Mouse (Mus musculus): ENCODE results near the gene Sstr3. TPM values are rescaled to one million over a fixed set of nuclear protein-coding genes. Genes with fewer than 3 reads are reported as not detected.

The Sstr3 gene
- polyA plus RNA-seq, 1 experiment from 2014 or later = 0.08 TPM

DNA sequence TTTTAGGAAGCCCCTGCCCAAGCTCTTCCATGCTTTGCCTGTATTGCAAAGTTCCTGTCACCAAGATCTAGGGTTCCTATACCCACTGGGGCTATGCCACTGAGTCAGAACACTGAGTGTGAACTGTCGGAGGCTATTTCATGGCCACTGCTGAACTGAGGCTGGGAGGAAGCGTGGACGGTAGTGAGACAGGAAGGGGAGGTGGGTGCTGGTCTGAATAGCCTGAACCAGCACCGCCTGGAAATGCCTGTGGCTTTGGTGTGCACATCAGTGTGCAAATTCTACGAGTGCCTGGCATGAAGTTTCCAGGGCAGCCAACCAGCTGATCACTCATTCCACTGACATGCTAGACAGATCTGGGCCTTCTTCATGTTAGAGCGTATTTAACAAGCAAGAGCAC, 22.6 kb downstream of the Sstr3 start:
- Histone ChIP-seq H3K4me3 (ENCODE audit: low read depth, low read length) (no peak overlapping the region), H3K36me3 (ENCODE audit: insufficient read depth) (peaks cover 15% of the 10 kb centered on the region; the same call in 1 of the 2 replicates), H3K9ac (no peak overlapping the region), H3K27me3 (ENCODE audit: insufficient read depth, low read length) (no peaks in the 10 kb centered on the region), H3K4me2 (no peak overlapping the region), H3K4me1 (ENCODE audit: insufficient read depth) (no peaks in the 10 kb centered on the region), H3K27ac (ENCODE audit: low read depth) (no peak overlapping the region), H3K9me3 (ENCODE audit: low read depth, low read length) (no peaks in the 10 kb centered on the region)
- ATAC-seq (ENCODE audit: insufficient read depth) (no peak), DNase-seq (no peak)
- WGBS = 53% methylated on average over 6 of the region's 6 CpGs
- no peak for TF ChIP-seq CTCF (IDR thresholded peaks at IDR 0.05; ENCODE audit: low read depth)

DNA sequence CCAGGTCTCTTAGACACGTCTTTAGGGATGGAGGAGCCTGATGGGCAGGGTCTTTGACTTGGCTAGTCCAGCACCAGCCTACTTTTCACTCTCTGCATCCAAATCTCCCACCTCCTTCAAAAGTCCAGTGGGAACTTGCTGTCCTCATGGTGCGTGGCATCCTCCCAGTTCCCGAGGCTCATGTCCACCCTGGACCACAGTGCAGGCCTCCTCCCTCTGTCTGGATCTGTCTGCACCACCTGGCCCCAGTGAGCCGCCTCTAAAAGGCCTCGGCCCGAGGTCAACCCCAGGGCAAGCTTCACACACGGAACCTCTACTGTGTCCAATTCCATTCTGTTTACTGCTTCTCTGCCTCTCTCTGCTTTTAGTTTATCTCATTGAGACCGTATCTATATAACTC, 23.2 kb downstream of the Sstr3 start:
- Histone ChIP-seq H3K27ac (ENCODE audit: low read depth) (no peak overlapping the region), H3K27me3 (ENCODE audit: insufficient read depth, low read length) (no peaks in the 10 kb centered on the region), H3K4me2 (no peak overlapping the region), H3K4me1 (ENCODE audit: insufficient read depth) (no peaks in the 10 kb centered on the region), H3K9ac (no peak overlapping the region), H3K9me3 (ENCODE audit: low read depth, low read length) (no peaks in the 10 kb centered on the region), H3K36me3 (ENCODE audit: insufficient read depth) (peaks cover 11% of the 10 kb centered on the region; the same call in 1 of the 2 replicates), H3K4me3 (ENCODE audit: low read depth, low read length) (no peak overlapping the region)
- 52% methylated on average over 8 of the region's 8 CpGs for WGBS
- no peak for DNase-seq
- TF ChIP-seq CTCF (IDR thresholded peaks at IDR 0.05; ENCODE audit: low read depth) = no peak
- no peak for ATAC-seq (ENCODE audit: insufficient read depth)

DNA sequence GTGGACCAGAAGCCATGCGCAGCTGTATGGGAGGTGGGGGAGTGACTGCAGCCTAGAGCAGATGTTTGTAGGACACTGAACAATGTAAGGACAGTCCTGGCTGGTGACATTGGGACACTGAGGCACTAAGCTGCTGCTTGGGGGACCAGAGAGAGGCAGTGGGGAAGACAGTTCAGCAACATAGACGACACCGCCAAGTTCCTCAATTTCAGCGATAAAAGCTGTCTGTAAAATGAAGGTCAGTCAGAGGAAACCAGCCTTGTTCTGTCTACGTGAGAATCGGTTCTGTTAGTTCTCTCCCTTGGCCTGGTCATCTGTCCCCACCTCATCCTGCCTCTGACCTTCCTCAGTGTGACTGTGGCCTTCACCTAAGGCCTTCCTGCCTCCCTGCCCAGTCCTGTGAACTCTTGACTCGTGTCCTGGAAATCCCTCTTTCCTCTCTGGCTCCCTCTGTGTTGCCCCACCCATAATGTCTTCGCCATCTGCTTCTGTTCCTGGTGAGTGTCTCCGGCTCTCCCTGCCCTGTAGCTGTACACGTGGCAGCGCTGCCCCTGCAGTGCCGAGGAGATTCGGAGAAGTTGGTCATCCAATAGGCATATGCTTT, 24.3 kb downstream of the Sstr3 start:
- Histone ChIP-seq H3K9me3 (ENCODE audit: low read depth, low read length) (no peaks in the 10 kb centered on the region), H3K27ac (ENCODE audit: low read depth) (no peak overlapping the region), H3K4me1 (ENCODE audit: insufficient read depth) (no peaks in the 10 kb centered on the region), H3K4me3 (ENCODE audit: low read depth, low read length) (no peak overlapping the region), H3K9ac (no peak overlapping the region), H3K36me3 (ENCODE audit: insufficient read depth) (peaks cover 8% of the 10 kb centered on the region; the same call in 1 of the 2 replicates), H3K27me3 (ENCODE audit: insufficient read depth, low read length) (no peaks in the 10 kb centered on the region), H3K4me2 (no peak overlapping the region)
- WGBS = 63% methylated on average over 13 of the region's 13 CpGs
- no peak for TF ChIP-seq CTCF (IDR thresholded peaks at IDR 0.05; ENCODE audit: low read depth)
- DNase-seq (no peak), ATAC-seq (ENCODE audit: insufficient read depth) (no peak)

DNA sequence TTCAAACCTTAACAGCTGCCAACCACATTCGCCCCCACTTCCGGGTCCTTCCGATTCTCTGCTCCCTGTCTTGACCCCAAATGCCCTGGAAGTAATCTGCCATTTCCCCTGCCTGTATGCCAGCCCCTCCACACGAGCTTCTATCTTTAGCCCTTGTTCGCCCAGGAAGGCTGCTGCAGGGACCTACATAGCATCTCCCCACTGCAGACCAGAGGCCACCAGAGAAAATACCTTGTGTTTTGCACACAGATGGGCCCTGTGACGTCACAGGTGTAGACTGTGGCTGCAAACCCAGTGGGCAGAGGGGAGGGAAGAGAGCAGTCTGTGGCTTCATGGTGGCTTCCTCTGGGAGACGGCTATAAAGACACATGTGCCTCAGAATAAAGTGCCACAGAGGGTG, 26.3 kb downstream of the Sstr3 start:
- H3K9ac ChIP-seq = no peak overlapping the region
- DNase-seq (no peak), ATAC-seq (ENCODE audit: insufficient read depth) (no peak)
- no peaks in the 10 kb centered on the region for H3K9me3 ChIP-seq (ENCODE audit: low read depth, low read length)
- no peak overlapping the region for H3K27ac ChIP-seq (ENCODE audit: low read depth)
- no peak overlapping the region for H3K4me3 ChIP-seq (ENCODE audit: low read depth, low read length)
- TF ChIP-seq CTCF (IDR thresholded peaks at IDR 0.05; ENCODE audit: low read depth) = no peak
- H3K36me3 ChIP-seq (ENCODE audit: insufficient read depth) = no peaks in the 10 kb centered on the region
- 51% methylated on average over 7 of the region's 7 CpGs for WGBS
- H3K4me1 ChIP-seq (ENCODE audit: insufficient read depth) = no peaks in the 10 kb centered on the region
- H3K4me2 ChIP-seq = no peak overlapping the region
- H3K27me3 ChIP-seq (ENCODE audit: insufficient read depth, low read length) = no peaks in the 10 kb centered on the region

DNA sequence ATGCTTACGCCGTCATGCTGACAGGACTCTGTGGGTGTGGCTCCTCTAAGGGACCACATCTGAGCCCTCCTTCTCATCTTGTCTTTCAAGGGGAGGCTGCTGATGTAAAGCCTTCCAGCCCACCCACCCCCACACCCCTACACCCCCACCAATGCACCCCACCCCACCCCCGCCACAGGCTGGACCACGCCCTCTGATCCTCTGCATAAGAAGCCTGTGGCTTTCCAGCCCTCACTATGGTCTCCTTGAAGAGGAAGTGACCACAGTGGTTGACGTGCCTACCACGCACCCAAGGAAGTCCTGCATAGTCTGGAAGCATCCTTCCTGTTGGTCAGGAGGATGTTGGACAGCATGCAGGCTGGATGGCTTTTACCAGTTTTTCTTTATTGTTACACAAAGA, 28.7 kb downstream of the Sstr3 start:
- Histone ChIP-seq H3K4me1 (ENCODE audit: insufficient read depth) (no peaks in the 10 kb centered on the region), H3K9me3 (ENCODE audit: low read depth, low read length) (no peaks in the 10 kb centered on the region), H3K36me3 (ENCODE audit: insufficient read depth) (no peaks in the 10 kb centered on the region), H3K4me3 (ENCODE audit: low read depth, low read length) (no peak overlapping the region), H3K9ac (no peak overlapping the region), H3K4me2 (no peak overlapping the region), H3K27me3 (ENCODE audit: insufficient read depth, low read length) (no peaks in the 10 kb centered on the region), H3K27ac (ENCODE audit: low read depth) (no peak overlapping the region)
- no peak for ATAC-seq (ENCODE audit: insufficient read depth)
- TF ChIP-seq CTCF (IDR thresholded peaks at IDR 0.05; ENCODE audit: low read depth) = no peak
- WGBS = 74% methylated on average over 6 of the region's 6 CpGs
- no peak for DNase-seq

DNA sequence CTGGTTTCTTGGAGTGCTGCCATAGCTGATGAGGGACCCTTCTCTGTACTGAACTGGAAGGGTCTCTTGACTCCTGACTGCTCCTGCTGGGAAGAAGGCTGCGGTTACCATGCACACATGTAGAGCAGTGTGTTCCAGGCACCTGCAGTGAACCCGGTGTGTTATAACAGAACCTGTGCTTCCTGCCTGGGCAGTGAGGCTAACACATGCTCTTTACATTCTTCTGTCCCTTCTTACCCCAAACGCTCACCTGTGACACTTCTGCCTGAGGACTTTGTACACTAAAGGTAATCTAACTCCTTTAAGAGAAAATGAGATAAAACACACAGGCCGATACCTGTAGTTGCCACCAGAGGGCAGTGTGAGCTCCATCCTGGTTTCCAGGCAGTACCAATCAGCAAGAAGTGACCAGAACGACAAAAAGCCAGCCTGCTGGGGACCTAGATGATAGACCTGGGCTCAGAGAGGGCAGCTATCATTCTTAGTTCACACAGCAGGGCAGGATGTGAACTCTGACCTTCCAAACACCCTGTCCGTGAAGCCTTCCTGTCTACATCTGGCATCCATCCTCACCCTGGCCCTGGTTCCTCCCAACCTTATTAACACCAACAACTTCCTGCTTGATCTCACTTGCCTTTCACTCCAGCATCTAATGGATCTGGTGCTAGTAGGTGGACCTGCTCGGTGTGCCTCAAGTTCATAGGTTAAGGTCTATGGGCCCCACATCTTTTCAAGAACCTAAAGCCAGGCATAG, 29.9 kb downstream of the Sstr3 start:
- Histone ChIP-seq H3K36me3 (ENCODE audit: insufficient read depth) (no peaks in the 10 kb centered on the region), H3K4me3 (ENCODE audit: low read depth, low read length) (no peak overlapping the region), H3K4me2 (no peak overlapping the region), H3K4me1 (ENCODE audit: insufficient read depth) (0 out of 2 replicates have a peak, but pooled peaks cover 3% of the 10 kb centered on the region), H3K27me3 (ENCODE audit: insufficient read depth, low read length) (no peaks in the 10 kb centered on the region), H3K9me3 (ENCODE audit: low read depth, low read length) (no peaks in the 10 kb centered on the region), H3K27ac (ENCODE audit: low read depth) (no peak overlapping the region), H3K9ac (no peak overlapping the region)
- ATAC-seq (ENCODE audit: insufficient read depth) = peak; percentile 50
- WGBS = 24% methylated on average over 7 of the region's 7 CpGs
- TF ChIP-seq CTCF (IDR thresholded peaks at IDR 0.05; ENCODE audit: low read depth) = peak; percentile 96
- peak; percentile 91 for DNase-seq

DNA sequence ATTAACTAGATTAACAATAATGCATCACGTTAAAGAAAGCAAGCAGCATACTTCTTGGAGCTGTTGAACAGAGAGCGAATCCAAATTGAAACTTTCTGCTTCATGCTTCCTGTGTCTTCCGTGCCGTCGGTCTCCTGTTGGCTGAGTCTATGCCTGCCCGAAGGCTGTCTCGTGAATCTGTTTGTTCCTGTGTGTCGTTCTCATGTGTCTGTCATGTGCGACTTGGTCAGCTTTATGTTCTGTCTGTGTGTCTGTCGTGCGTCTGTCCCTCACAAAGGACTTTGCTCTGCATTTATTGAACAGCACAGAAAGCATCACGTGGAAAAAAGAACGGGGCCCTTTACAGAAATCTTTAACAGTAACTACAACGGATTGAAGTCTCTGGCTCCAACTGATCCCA, 31.5 kb downstream of the Sstr3 start:
- no peak overlapping the region for H3K27ac ChIP-seq (ENCODE audit: low read depth)
- no peaks in the 10 kb centered on the region for H3K36me3 ChIP-seq (ENCODE audit: insufficient read depth)
- 0 out of 2 replicates have a peak, but pooled peaks cover 3% of the 10 kb centered on the region for H3K4me1 ChIP-seq (ENCODE audit: insufficient read depth)
- no peak for DNase-seq
- no peak overlapping the region for H3K4me2 ChIP-seq
- no peak overlapping the region for H3K4me3 ChIP-seq (ENCODE audit: low read depth, low read length)
- no peaks in the 10 kb centered on the region for H3K9me3 ChIP-seq (ENCODE audit: low read depth, low read length)
- no peak for ATAC-seq (ENCODE audit: insufficient read depth)
- WGBS = 79% methylated on average over 14 of the region's 14 CpGs
- no peak for TF ChIP-seq CTCF (IDR thresholded peaks at IDR 0.05; ENCODE audit: low read depth)
- H3K27me3 ChIP-seq (ENCODE audit: insufficient read depth, low read length) = no peaks in the 10 kb centered on the region
- H3K9ac ChIP-seq = no peak overlapping the region
